Mouse (Mus musculus): ENCODE measurements at regions not wholly inside any gene's neighbourhood (a gene's known extent, or its start where the extent isn't known, plus 50 kb on each side); places are given as distances from the start of the nearest gene placed in this dataset.

DNA sequence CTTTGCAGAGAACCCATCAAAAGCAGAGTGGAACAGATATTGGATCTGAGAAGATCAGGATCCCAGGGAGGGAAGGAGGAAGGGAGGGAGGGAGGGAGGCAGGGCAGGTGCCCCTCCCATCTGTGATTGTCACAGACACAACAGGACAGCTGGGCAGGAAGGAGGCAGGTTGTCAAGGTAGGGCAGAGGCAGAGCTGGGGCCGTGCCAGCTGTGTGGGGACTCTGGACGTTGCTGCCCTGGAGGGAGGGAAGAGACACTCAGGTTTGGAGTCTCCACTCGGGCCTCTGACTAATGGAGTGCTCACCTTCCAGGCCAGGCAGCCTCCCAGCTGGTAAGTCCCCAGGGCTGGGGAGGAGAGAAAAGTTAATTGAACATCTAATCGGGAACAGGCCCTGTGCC, 52.0 kb upstream of the Odc1 start:
- 38% methylated on average over 4 of the region's 4 CpGs for WGBS
- Histone ChIP-seq H3K4me2 (ENCODE audit: low read length) (no peak overlapping the region), H3K36me3 (ENCODE audit: insufficient read depth, low read length) (no peaks in the 10 kb centered on the region), H3K27me3 (ENCODE audit: insufficient read depth, low read length) (no peaks in the 10 kb centered on the region), H3K4me3 (replicated peaks; ENCODE audit: low read depth, low read length) (no peak overlapping the region), H3K4me1 (replicated peaks; ENCODE audit: insufficient read depth, low read length) (0 out of 2 replicates have a peak, but pooled peaks cover 3% of the 10 kb centered on the region), H3K9ac (ENCODE audit: low read depth, low read length) (no peak overlapping the region), H3K9me3 (replicated peaks; ENCODE audit: low read length) (no peaks in the 10 kb centered on the region), H3K27ac (no peak overlapping the region)
- ATAC-seq (replicated peaks; ENCODE audit: low FRiP score, low read depth): no peak
- DNase-seq (ENCODE audit: low spot score): no peak
- TF ChIP-seq CTCF (IDR thresholded peaks at IDR 0.05; ENCODE audit: low read depth): no peak

GRCm38 (mm10) chr12:17493053-17493452, 51.5 kb upstream of the Odc1 start:
- ATAC-seq (replicated peaks; ENCODE audit: low FRiP score, low read depth): 0 out of 2 replicates have a peak, but pooled peaks have one; percentile 12
- 90% methylated on average over 7 of the region's 7 CpGs for WGBS
- no peak for DNase-seq (ENCODE audit: low spot score)
- Histone ChIP-seq H3K27ac (no peak overlapping the region), H3K9ac (ENCODE audit: low read depth, low read length) (no peak overlapping the region), H3K4me1 (replicated peaks; ENCODE audit: insufficient read depth, low read length) (0 out of 2 replicates have a peak, but pooled peaks cover 3% of the 10 kb centered on the region), H3K4me2 (ENCODE audit: low read length) (no peak overlapping the region), H3K27me3 (ENCODE audit: insufficient read depth, low read length) (no peaks in the 10 kb centered on the region), H3K9me3 (replicated peaks; ENCODE audit: low read length) (no peaks in the 10 kb centered on the region), H3K36me3 (ENCODE audit: insufficient read depth, low read length) (no peaks in the 10 kb centered on the region), H3K4me3 (replicated peaks; ENCODE audit: low read depth, low read length) (no peak overlapping the region)
- no peak for TF ChIP-seq CTCF (IDR thresholded peaks at IDR 0.05; ENCODE audit: low read depth)

GRCm38 (mm10) chr12:17493810-17494209, 50.8 kb upstream of the Odc1 start:
- Histone ChIP-seq H3K27me3 (ENCODE audit: insufficient read depth, low read length) (no peaks in the 10 kb centered on the region), H3K36me3 (ENCODE audit: insufficient read depth, low read length) (no peaks in the 10 kb centered on the region), H3K4me2 (ENCODE audit: low read length) (no peak overlapping the region), H3K4me3 (replicated peaks; ENCODE audit: low read depth, low read length) (no peak overlapping the region), H3K27ac (no peak overlapping the region), H3K9me3 (replicated peaks; ENCODE audit: low read length) (no peaks in the 10 kb centered on the region), H3K9ac (ENCODE audit: low read depth, low read length) (no peak overlapping the region), H3K4me1 (replicated peaks; ENCODE audit: insufficient read depth, low read length) (0 out of 2 replicates have a peak, but pooled peaks cover 3% of the 10 kb centered on the region)
- no peak for ATAC-seq (replicated peaks; ENCODE audit: low FRiP score, low read depth)
- whole genome bisulfite sequencing: 49% methylated on average over 3 of the region's 3 CpGs
- TF ChIP-seq CTCF (IDR thresholded peaks at IDR 0.05; ENCODE audit: low read depth): no peak
- DNase-seq (ENCODE audit: low spot score): peak; percentile 31

All from kidney, postnatal 0 days (tissue).